Mouse (Mus musculus): Measurements from ENCODE around the gene Map3k1.

- TF ChIP-seq CTCF (conservative IDR thresholded peaks at IDR 0.05; ENCODE audit: low read length) (no peak), POU5F1 (IDR thresholded peaks at IDR 0.05; ENCODE audit: borderline replicate concordance, low read length) (no peak)
These were observed 30.2 kb downstream of the Map3k1 start for GRCm38 (mm10) chr13:111778606-111779005.

Data from E14TG2a.4 (cell line).